Mouse (Mus musculus) hindbrain, postnatal 0 days (tissue): Measurements from ENCODE around the gene Fbxo41. TPM values are rescaled to one million over a fixed set of nuclear protein-coding genes. Genes with fewer than 3 reads are reported as not detected.

ENCODE experiments used
- ATAC-seq: fragments of 200-750 bp; cut with Nextera tagmentation; 2 replicates; pipeline ENCODE4 v1.8.0; 2017; ENCODE audit warnings: mild to moderate bottlenecking, moderate TSS enrichment, moderate library complexity
- DNase-seq: peaks from one replicate; pipeline ENCODE4 v3.0.0-alpha.2; 2015; ENCODE audit warnings: low spot score
- H3K27ac ChIP-seq: fragments of 300-500 bp; sonication (generic); 2 replicates; pipeline ENCODE4 v1.5.1; 2014; ENCODE audit warnings: mild to moderate bottlenecking
- H3K27me3 ChIP-seq: fragments of 300-500 bp; sonication (generic); 2 replicates; pipeline ENCODE4 v1.6.1; 2014; ENCODE audit warnings: low read length, mixed read lengths; ENCODE audit not compliant: insufficient read depth
- H3K36me3 ChIP-seq: fragments of 300-500 bp; sonication (generic); 2 replicates; pipeline ENCODE4 v1.6.1; 2014; ENCODE audit warnings: low read length, mixed read lengths; ENCODE audit not compliant: insufficient read depth
- H3K4me1 ChIP-seq: fragments of 300-500 bp; sonication (generic); 2 replicates; pipeline ENCODE4 v1.6.1; 2014; ENCODE audit warnings: antibody characterized with exemption, low read length, mixed read lengths; ENCODE audit not compliant: insufficient read depth
- H3K4me2 ChIP-seq: fragments of 300-500 bp; sonication (generic); 2 replicates; pipeline ENCODE4 v1.6.1; 2014; ENCODE audit warnings: low read depth, mild to moderate bottlenecking, low read length, moderate library complexity, mixed read lengths
- H3K4me3 ChIP-seq: fragments of 300-500 bp; sonication (generic); 2 replicates; pipeline ENCODE4 v1.5.1; 2014; ENCODE audit warnings: low read length
- H3K9ac ChIP-seq: fragments of 300-500 bp; sonication (generic); replicated peaks from 2 replicates; pipeline ENCODE4 v1.6.1; 2014; ENCODE audit warnings: mild to moderate bottlenecking, low read length, moderate library complexity, mixed read lengths
- H3K9me3 ChIP-seq: fragments of 300-500 bp; sonication (generic); 2 replicates; pipeline ENCODE4 v1.6.1; 2016; ENCODE audit warnings: low read length, mixed read lengths
- CTCF ChIP-seq: IDR thresholded peaks from 2 replicates; pipeline ENCODE4 v1.5.1; 2016; ENCODE audit warnings: antibody characterized with exemption, control low read depth, low read depth
- WGBS: fragments of 180-500 bp; shearing (Covaris S2); extraction: QIAGEN DNeasy Blood & Tissue Kit; methylation state at CpG from one replicate; pipeline ENCODE4 v1.1.7; 2014; 5-methylcytosine and 5-hydroxymethylcytosine counted together
- polyA plus RNA-seq: library from polyadenylated mRNA; unstranded; fragments of >200 nt; fragmentation: Nextera tagmentation; extraction: Ambion mirVana; gene quantifications from 2 replicates; pipeline ENCODE4 v1.2.1, GENCODE M21; 2015
- total RNA-seq: library from RNA; depleted of rRNA; stranded (reverse); fragments of >200 nt; gene quantifications from 2 replicates; pipeline ENCODE4 v1.2.3, GENCODE M21; 2014

The Fbxo41 gene
- total and polyA plus RNA-seq, 2 experiments from 2014 or later: 10.5 to 60.1 TPM

GRCm38 (mm10) chr6:85518091-85518693, 15.4 kb upstream of the Fbxo41 start:
- Histone ChIP-seq H3K9me3 (no peaks in the 10 kb centered on the region), H3K9ac (peak overlapping the region; percentile 37), H3K36me3 (no peaks in the 10 kb centered on the region), H3K27me3 (peaks cover 11% of the 10 kb centered on the region), H3K27ac (peak overlapping the region; percentile 73), H3K4me2 (peak overlapping the region; percentile 29), H3K4me1 (peaks cover 9% of the 10 kb centered on the region; the same call in 1 of the 2 replicates), H3K4me3 (no peak overlapping the region)
- ATAC-seq (peak; percentile 72), DNase-seq (peak; percentile 73)
- 32% methylated on average over 5 of the region's 5 CpGs for WGBS
- TF ChIP-seq CTCF: no peak

- 45% methylated on average over 4 of the region's 4 CpGs for WGBS
- peaks cover 25% of the 10 kb centered on the region for H3K4me1 ChIP-seq
- ATAC-seq: peak; percentile 28
- H3K27ac ChIP-seq: no peak overlapping the region
- DNase-seq: peak; percentile 73
- no peaks in the 10 kb centered on the region for H3K36me3 ChIP-seq
- H3K27me3 ChIP-seq: peaks cover 34% of the 10 kb centered on the region
- no peak overlapping the region for H3K4me2 ChIP-seq
- no peaks in the 10 kb centered on the region for H3K9me3 ChIP-seq
- H3K9ac ChIP-seq: no peak overlapping the region
- H3K4me3 ChIP-seq: no peak overlapping the region
- TF ChIP-seq CTCF: no peak
These were observed 13.1 kb upstream of the Fbxo41 start for GRCm38 (mm10) chr6:85515941-85516340.

GRCm38 (mm10) chr6:85513531-85513910, 10.7 kb upstream of the Fbxo41 start, which contains the start of gene Egr4:
Gene Egr4 (minus strand): TSS chr6:85513589.
- no peak within 1 kb of the TSS; the same call in 1 of the 2 replicates for H3K9ac ChIP-seq
- H3K4me1 ChIP-seq: peaks cover 25% of the 10 kb centered on the region
- no peak within 1 kb of the TSS for H3K27ac ChIP-seq
- H3K9me3 ChIP-seq: no peaks in the 10 kb centered on the region
- peak within 1 kb of the TSS; percentile 79 for H3K4me2 ChIP-seq
- peaks cover 45% of the 10 kb centered on the region for H3K27me3 ChIP-seq
- DNase-seq (peak; percentile 86), ATAC-seq (peak; percentile 76)
- WGBS: under 1% methylated on average over 38 of the region's 38 CpGs
- no peaks in the 10 kb centered on the region for H3K36me3 ChIP-seq
- TF ChIP-seq CTCF: no peak
- H3K4me3 ChIP-seq: peak within 1 kb of the TSS; percentile 45

- H3K9ac ChIP-seq: no peak overlapping the region; the same call in 1 of the 2 replicates
- H3K4me2 ChIP-seq: peak overlapping the region; percentile 79
- no peak overlapping the region for H3K27ac ChIP-seq
- no peak for TF ChIP-seq CTCF
- H3K4me3 ChIP-seq: peak overlapping the region; percentile 45
- H3K36me3 ChIP-seq: no peaks in the 10 kb centered on the region
- WGBS: 2% methylated on average over 85 of the region's 90 CpGs
- ATAC-seq (peak; percentile 8; the same call in 1 of the 2 replicates), DNase-seq (peak; percentile 20)
- H3K4me1 ChIP-seq: peaks cover 20% of the 10 kb centered on the region
- no peaks in the 10 kb centered on the region for H3K9me3 ChIP-seq
- H3K27me3 ChIP-seq: peaks cover 45% of the 10 kb centered on the region
These were observed 10.1 kb upstream of the Fbxo41 start for GRCm38 (mm10) chr6:85512577-85513530.

GRCm38 (mm10) chr6:85512056-85512440, 9.3 kb upstream of the Fbxo41 start:
- peaks cover 45% of the 10 kb centered on the region for H3K27me3 ChIP-seq
- no peaks in the 10 kb centered on the region for H3K9me3 ChIP-seq
- peaks cover 19% of the 10 kb centered on the region for H3K4me1 ChIP-seq
- no peaks in the 10 kb centered on the region for H3K36me3 ChIP-seq
- H3K4me2 ChIP-seq: peak overlapping the region; percentile 79
- no peak overlapping the region for H3K27ac ChIP-seq
- no peak for TF ChIP-seq CTCF
- DNase-seq: no peak
- WGBS: 8% methylated on average over 28 of the region's 36 CpGs
- ATAC-seq: no peak; the same call in 1 of the 2 replicates
- H3K9ac ChIP-seq: no peak overlapping the region
- H3K4me3 ChIP-seq: peak overlapping the region; percentile 45

- Histone ChIP-seq H3K9me3 (no peaks in the 10 kb centered on the region), H3K27ac (no peak overlapping the region), H3K4me2 (peak overlapping the region; percentile 79), H3K36me3 (no peaks in the 10 kb centered on the region), H3K4me1 (peaks cover 19% of the 10 kb centered on the region), H3K9ac (no peak overlapping the region), H3K4me3 (peak overlapping the region; percentile 45), H3K27me3 (peaks cover 45% of the 10 kb centered on the region)
- ATAC-seq (no peak), DNase-seq (peak; percentile 36)
- WGBS: under 1% methylated on average over 86 of the region's 88 CpGs
- no peak for TF ChIP-seq CTCF
These were observed 8.7 kb upstream of the Fbxo41 start for GRCm38 (mm10) chr6:85511286-85512055.
